Mouse (Mus musculus): ENCODE measurements around the gene Scnn1a. TPM values are rescaled to one million over a fixed set of nuclear protein-coding genes. Genes with fewer than 3 reads are reported as not detected.
A peak's percentile ranks its signal among the peaks of the same experiment; 100 is the strongest.
"Not testable (repeated sequence)": the region's sequence is repeated elsewhere in the genome, so short reads cannot be mapped to it uniquely, and the experiment has no call there.

Scnn1a gene
- 5.8 and 9.7 TPM in 2 replicates for polyA plus RNA-seq (2015; fragmentation: Nextera tagmentation; extraction: Ambion mirVana)

- Histone ChIP-seq H3K4me2 (ENCODE audit: low read depth, low read length) (peak within 1 kb of the TSS; percentile 33), H3K9me3 (replicated peaks; ENCODE audit: control insufficient read depth, low read length) (no peaks in the 10 kb centered on the region), H3K4me3 (replicated peaks; ENCODE audit: low read length) (peak within 1 kb of the TSS; percentile 11), H3K36me3 (ENCODE audit: control insufficient read depth, insufficient read depth, low read length) (no peaks in the 10 kb centered on the region), H3K27me3 (ENCODE audit: control insufficient read depth, insufficient read depth, low read length) (peaks cover 9% of the 10 kb centered on the region; the same call in 1 of the 2 replicates), H3K9ac (ENCODE audit: low read length) (peak within 1 kb of the TSS; percentile 27; the same call in 1 of the 2 replicates), H3K4me1 (ENCODE audit: control insufficient read depth, insufficient read depth, low read length) (no peaks in the 10 kb centered on the region), H3K27ac (ENCODE audit: low read length) (peak within 1 kb of the TSS; percentile 43; the same call in 1 of the 2 replicates)
- 88% methylated on average over 1 of the region's 1 CpGs for WGBS
- no peak for ATAC-seq (ENCODE audit: insufficient read depth, low FRiP score)
Observed at GRCm38 (mm10) chr6:125320323-125320722, at the start of gene Scnn1a. Scnn1a (plus strand) TSS chr6:125320659.

- WGBS: 17% methylated on average over 17 of the region's 17 CpGs
- H3K4me2 ChIP-seq (ENCODE audit: low read depth, low read length): peak overlapping the region; percentile 53
- H3K27me3 ChIP-seq (ENCODE audit: control insufficient read depth, insufficient read depth, low read length): no peaks in the 10 kb centered on the region
- ATAC-seq (ENCODE audit: insufficient read depth, low FRiP score): peak; percentile 91
- peak overlapping the region; percentile 22 for H3K4me3 ChIP-seq (replicated peaks; ENCODE audit: low read length)
- H3K27ac ChIP-seq (ENCODE audit: low read length): no peak overlapping the region
- H3K36me3 ChIP-seq (ENCODE audit: control insufficient read depth, insufficient read depth, low read length): no peaks in the 10 kb centered on the region
- no peaks in the 10 kb centered on the region for H3K9me3 ChIP-seq (replicated peaks; ENCODE audit: control insufficient read depth, low read length)
- peaks cover 6% of the 10 kb centered on the region for H3K4me1 ChIP-seq (ENCODE audit: control insufficient read depth, insufficient read depth, low read length)
- peak overlapping the region; percentile 66 for H3K9ac ChIP-seq (ENCODE audit: low read length)
Observed at GRCm38 (mm10) chr6:125271455-125272227, 48.8 kb upstream of the Scnn1a start.

- Histone ChIP-seq H3K36me3 (ENCODE audit: control insufficient read depth, insufficient read depth, low read length) (no peaks in the 10 kb centered on the region), H3K9me3 (replicated peaks; ENCODE audit: control insufficient read depth, low read length) (no peaks in the 10 kb centered on the region), H3K27me3 (ENCODE audit: control insufficient read depth, insufficient read depth, low read length) (no peaks in the 10 kb centered on the region), H3K4me1 (ENCODE audit: control insufficient read depth, insufficient read depth, low read length) (peaks cover 6% of the 10 kb centered on the region), H3K9ac (ENCODE audit: low read length) (no peak overlapping the region), H3K4me2 (ENCODE audit: low read depth, low read length) (no peak overlapping the region), H3K4me3 (replicated peaks; ENCODE audit: low read length) (no peak overlapping the region), H3K27ac (ENCODE audit: low read length) (no peak overlapping the region)
- 74% methylated on average over 10 of the region's 10 CpGs for WGBS
- ATAC-seq (ENCODE audit: insufficient read depth, low FRiP score): no peak
Observed at GRCm38 (mm10) chr6:125272228-125272785, 48.2 kb upstream of the Scnn1a start.

- Histone ChIP-seq H3K9ac (ENCODE audit: low read length) (no peak overlapping the region), H3K27ac (ENCODE audit: low read length) (no peak overlapping the region), H3K4me1 (ENCODE audit: control insufficient read depth, insufficient read depth, low read length) (peaks cover 3% of the 10 kb centered on the region), H3K4me3 (replicated peaks; ENCODE audit: low read length) (no peak overlapping the region), H3K27me3 (ENCODE audit: control insufficient read depth, insufficient read depth, low read length) (no peaks in the 10 kb centered on the region), H3K9me3 (replicated peaks; ENCODE audit: control insufficient read depth, low read length) (no peaks in the 10 kb centered on the region), H3K4me2 (ENCODE audit: low read depth, low read length) (no peak overlapping the region), H3K36me3 (ENCODE audit: control insufficient read depth, insufficient read depth, low read length) (no peaks in the 10 kb centered on the region)
- no peak for ATAC-seq (ENCODE audit: insufficient read depth, low FRiP score)
- WGBS: 51% methylated on average over 15 of the region's 15 CpGs
Observed at GRCm38 (mm10) chr6:125274841-125275563, 45.5 kb upstream of the Scnn1a start.

DNA sequence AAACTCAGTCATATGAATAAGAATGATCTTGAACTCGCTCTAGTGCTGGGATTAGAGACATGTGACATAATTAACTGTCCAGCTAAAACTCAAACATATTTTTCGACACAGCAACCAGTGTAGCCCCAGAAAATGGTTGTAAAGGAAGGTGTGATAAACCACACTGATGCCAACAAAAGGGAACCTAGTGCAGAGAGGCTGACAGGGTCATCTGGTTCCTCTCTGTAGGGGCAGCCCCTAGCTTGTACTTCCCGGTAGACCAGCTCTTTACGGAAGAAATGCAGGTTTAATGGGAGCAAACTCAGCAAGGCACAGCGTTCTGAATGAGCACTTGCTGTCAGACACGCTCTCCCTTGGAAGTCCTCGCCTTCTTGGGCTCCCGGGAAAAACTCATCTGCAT, 40.7 kb upstream of the Scnn1a start:
- no peaks in the 10 kb centered on the region; the same call in 1 of the 2 replicates for H3K9me3 ChIP-seq (replicated peaks; ENCODE audit: control insufficient read depth, low read length)
- WGBS: 59% methylated on average over 8 of the region's 8 CpGs
- no peak overlapping the region for H3K4me2 ChIP-seq (ENCODE audit: low read depth, low read length)
- no peak for ATAC-seq (ENCODE audit: insufficient read depth, low FRiP score)
- no peak overlapping the region for H3K9ac ChIP-seq (ENCODE audit: low read length)
- H3K4me3 ChIP-seq (replicated peaks; ENCODE audit: low read length): no peak overlapping the region
- no peaks in the 10 kb centered on the region for H3K36me3 ChIP-seq (ENCODE audit: control insufficient read depth, insufficient read depth, low read length)
- no peak overlapping the region for H3K27ac ChIP-seq (ENCODE audit: low read length)
- H3K27me3 ChIP-seq (ENCODE audit: control insufficient read depth, insufficient read depth, low read length): no peaks in the 10 kb centered on the region
- H3K4me1 ChIP-seq (ENCODE audit: control insufficient read depth, insufficient read depth, low read length): no peaks in the 10 kb centered on the region

- not testable (repeated sequence) for H3K4me2 ChIP-seq (ENCODE audit: low read depth, low read length); H3K27me3 ChIP-seq (ENCODE audit: control insufficient read depth, insufficient read depth, low read length); H3K4me3 ChIP-seq (replicated peaks; ENCODE audit: low read length); H3K9ac ChIP-seq (ENCODE audit: low read length); H3K36me3 ChIP-seq (ENCODE audit: control insufficient read depth, insufficient read depth, low read length); H3K4me1 ChIP-seq (ENCODE audit: control insufficient read depth, insufficient read depth, low read length); ATAC-seq (ENCODE audit: insufficient read depth, low FRiP score); H3K9me3 ChIP-seq (replicated peaks; ENCODE audit: control insufficient read depth, low read length); H3K27ac ChIP-seq (ENCODE audit: low read length)
- 89% methylated on average over 13 of the region's 13 CpGs for WGBS
Observed at GRCm38 (mm10) chr6:125282721-125283120, 37.7 kb upstream of the Scnn1a start.

DNA sequence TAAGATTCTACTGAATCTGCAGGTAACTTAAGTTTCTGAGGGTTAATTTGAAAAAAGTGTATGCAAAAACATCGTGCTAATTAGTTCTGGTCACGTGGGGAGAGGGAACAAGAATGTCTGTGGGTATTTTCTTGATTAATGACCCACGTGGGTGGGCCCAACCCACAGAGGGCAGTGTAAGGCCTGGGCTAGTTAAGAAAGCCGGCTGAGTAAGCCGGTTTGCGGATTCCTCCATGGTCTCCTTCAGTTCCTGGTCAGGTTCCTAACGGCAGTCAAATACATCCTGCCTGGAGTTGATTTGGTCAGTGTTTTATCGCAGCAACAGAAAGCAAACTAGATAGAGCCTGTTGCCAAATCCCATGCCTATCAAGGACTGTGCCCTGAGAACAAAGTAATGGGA, 36.2 kb upstream of the Scnn1a start:
- Histone ChIP-seq H3K4me1 (ENCODE audit: control insufficient read depth, insufficient read depth, low read length) (peaks cover 8% of the 10 kb centered on the region), H3K27me3 (ENCODE audit: control insufficient read depth, insufficient read depth, low read length) (no peaks in the 10 kb centered on the region), H3K27ac (ENCODE audit: low read length) (no peak overlapping the region), H3K9me3 (replicated peaks; ENCODE audit: control insufficient read depth, low read length) (no peaks in the 10 kb centered on the region; the same call in 1 of the 2 replicates), H3K9ac (ENCODE audit: low read length) (no peak overlapping the region), H3K4me3 (replicated peaks; ENCODE audit: low read length) (no peak overlapping the region), H3K36me3 (ENCODE audit: control insufficient read depth, insufficient read depth, low read length) (no peaks in the 10 kb centered on the region), H3K4me2 (ENCODE audit: low read depth, low read length) (no peak overlapping the region)
- peak; percentile 68; the same call in 1 of the 2 replicates for ATAC-seq (ENCODE audit: insufficient read depth, low FRiP score)
- WGBS: 28% methylated on average over 8 of the region's 8 CpGs

DNA sequence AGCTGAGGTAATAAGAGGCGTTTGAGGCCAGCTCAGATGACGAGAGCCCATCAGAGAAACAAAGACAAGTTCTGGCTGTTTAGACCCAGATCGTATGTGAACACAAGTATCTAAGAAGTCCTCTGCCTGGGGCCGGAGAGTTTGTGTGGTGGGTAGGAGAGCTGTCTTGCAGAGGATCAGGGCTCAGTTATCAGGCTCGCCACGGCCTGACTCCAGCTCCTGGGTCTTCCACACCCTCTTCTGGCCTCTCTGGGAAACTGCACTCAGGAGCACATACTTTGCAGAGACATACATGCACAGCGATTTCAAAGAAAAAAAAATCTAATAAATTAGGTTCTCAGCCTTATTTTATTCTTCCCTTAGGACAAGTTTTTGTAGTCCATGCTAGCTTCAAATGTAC, 35.7 kb upstream of the Scnn1a start:
- no peak overlapping the region for H3K4me2 ChIP-seq (ENCODE audit: low read depth, low read length)
- no peak overlapping the region for H3K4me3 ChIP-seq (replicated peaks; ENCODE audit: low read length)
- peaks cover 11% of the 10 kb centered on the region for H3K4me1 ChIP-seq (ENCODE audit: control insufficient read depth, insufficient read depth, low read length)
- WGBS: 87% methylated on average over 7 of the region's 7 CpGs
- no peak overlapping the region for H3K27ac ChIP-seq (ENCODE audit: low read length)
- no peak overlapping the region for H3K9ac ChIP-seq (ENCODE audit: low read length)
- no peaks in the 10 kb centered on the region for H3K36me3 ChIP-seq (ENCODE audit: control insufficient read depth, insufficient read depth, low read length)
- no peaks in the 10 kb centered on the region for H3K27me3 ChIP-seq (ENCODE audit: control insufficient read depth, insufficient read depth, low read length)
- no peaks in the 10 kb centered on the region; the same call in 1 of the 2 replicates for H3K9me3 ChIP-seq (replicated peaks; ENCODE audit: control insufficient read depth, low read length)
- ATAC-seq (ENCODE audit: insufficient read depth, low FRiP score): no peak

- no peak for ATAC-seq (ENCODE audit: insufficient read depth, low FRiP score)
- 95% methylated on average over 22 of the region's 22 CpGs for WGBS
- H3K4me3 ChIP-seq (replicated peaks; ENCODE audit: low read length): no peak within 1 kb of the TSS
- H3K27ac ChIP-seq (ENCODE audit: low read length): no peak within 1 kb of the TSS
- H3K4me1 ChIP-seq (ENCODE audit: control insufficient read depth, insufficient read depth, low read length): peaks cover 11% of the 10 kb centered on the region
- H3K4me2 ChIP-seq (ENCODE audit: low read depth, low read length): no peak within 1 kb of the TSS
- H3K9ac ChIP-seq (ENCODE audit: low read length): no peak within 1 kb of the TSS
- no peaks in the 10 kb centered on the region; the same call in 1 of the 2 replicates for H3K9me3 ChIP-seq (replicated peaks; ENCODE audit: control insufficient read depth, low read length)
- no peaks in the 10 kb centered on the region for H3K36me3 ChIP-seq (ENCODE audit: control insufficient read depth, insufficient read depth, low read length)
- no peaks in the 10 kb centered on the region for H3K27me3 ChIP-seq (ENCODE audit: control insufficient read depth, insufficient read depth, low read length)
Observed at GRCm38 (mm10) chr6:125285890-125286289, 34.6 kb upstream of the Scnn1a start, which contains the start of gene Tuba3a. Tuba3a (minus strand) TSS chr6:125286042.
